Mouse (Mus musculus) left cerebral cortex, postnatal 25 days (tissue): ENCODE data around the gene Lrrc28. TPM values are rescaled to one million over a fixed set of nuclear protein-coding genes. Genes with fewer than 3 reads are reported as not detected.

Experiments
- DNase-seq, 2 experiments: peaks; one replicate each; pipeline ENCODE4 v3.0.0; 2022; ENCODE audit warnings: low spot score in 2 of 2, mixed read lengths in 1 of 2
- intact Hi-C: fragments of 180-260 bp; cut with DNase I; formaldehyde crosslinking; loops from one replicate; pipeline ENCODE4 v1.15.1; 2025
- total RNA-seq, 2 experiments: library from RNA; stranded (reverse); gene quantifications; 2 replicates each; pipeline ENCODE4 v1.2.3; 2021

Gene Lrrc28
- total RNA-seq, 2 experiments from 2014 or later = 33.8 to 36.8 TPM

- DNase-seq = no peak
- intact Hi-C loops = no loop called here
These were observed 133.5 kb downstream of the Lrrc28 start for GRCm38 (mm10) chr7:67511606-67512005.

- intact Hi-C loops = no loop called here
- DNase-seq = peak; percentile 38 to 60
These were observed 141.6 kb downstream of the Lrrc28 start for GRCm38 (mm10) chr7:67503281-67504010.

GRCm38 (mm10) chr7:67502631-67503030, 142.4 kb downstream of the Lrrc28 start:
- no peak for DNase-seq
- intact Hi-C loops = no loop called here

- intact Hi-C loops = no loop called here
These were observed 144.2 kb downstream of the Lrrc28 start for GRCm38 (mm10) chr7:67500878-67501277.

GRCm38 (mm10) chr7:67500076-67500828, 144.8 kb downstream of the Lrrc28 start:
- intact Hi-C loops = no loop called here
- DNase-seq = no peak

More at GRCm38 (mm10) chr7:67500878-67501277, 144.2 kb downstream of the Lrrc28 start:
- DNase-seq = no peak

GRCm38 (mm10) chr7:67499516-67499915, 145.6 kb downstream of the Lrrc28 start:
- no peak for DNase-seq
- intact Hi-C loops = no loop called here

- intact Hi-C loops = no loop called here
These were observed 151.0 kb downstream of the Lrrc28 start for GRCm38 (mm10) chr7:67493795-67494687.

GRCm38 (mm10) chr7:67487889-67488411, 157.1 kb downstream of the Lrrc28 start:
- peak; percentile 30 to 49 for DNase-seq
- intact Hi-C loops = no loop called here

More at GRCm38 (mm10) chr7:67493795-67494687, 151.0 kb downstream of the Lrrc28 start:
- no peak for DNase-seq

- intact Hi-C loops = no loop called here
These were observed 157.9 kb downstream of the Lrrc28 start for GRCm38 (mm10) chr7:67486925-67487760.

GRCm38 (mm10) chr7:67486417-67486816, 158.7 kb downstream of the Lrrc28 start:
- DNase-seq = no peak
- intact Hi-C loops = no loop called here

More at GRCm38 (mm10) chr7:67486925-67487760, 157.9 kb downstream of the Lrrc28 start:
- DNase-seq = no peak

GRCm38 (mm10) chr7:67483698-67484097, 161.4 kb downstream of the Lrrc28 start:
- no peak for DNase-seq
- intact Hi-C loops = no loop called here

GRCm38 (mm10) chr7:67479576-67480413, 165.3 kb downstream of the Lrrc28 start:
- intact Hi-C loops = no loop called here
- no peak for DNase-seq

- no peak for DNase-seq
- intact Hi-C loops = no loop called here
These were observed 165.9 kb downstream of the Lrrc28 start for GRCm38 (mm10) chr7:67479168-67479567.

- intact Hi-C loops = no loop called here
- peak in 1 of 2 experiments; percentile 23 for DNase-seq
These were observed 167.1 kb downstream of the Lrrc28 start for GRCm38 (mm10) chr7:67477996-67478395.

GRCm38 (mm10) chr7:67471295-67471694, 173.8 kb downstream of the Lrrc28 start:
- no peak for DNase-seq
- intact Hi-C loops = no loop called here

- DNase-seq = no peak
- intact Hi-C loops = no loop called here
These were observed 176.2 kb downstream of the Lrrc28 start for GRCm38 (mm10) chr7:67468802-67469408.

GRCm38 (mm10) chr7:67468180-67468579, 176.9 kb downstream of the Lrrc28 start:
- no peak for DNase-seq
- intact Hi-C loops = no loop called here
